Mouse (Mus musculus) kidney, postnatal 0 days (tissue): ENCODE measurements around the gene Gm21973. TPM values are rescaled to one million over a fixed set of nuclear protein-coding genes. Genes with fewer than 3 reads are reported as not detected.

Source experiments
- ATAC-seq: fragments of 200-750 bp; cut with Nextera tagmentation; replicated peaks from 2 replicates; pipeline ENCODE4 v1.8.0; 2017; ENCODE audit warnings: low read depth, moderate number of reproducible peaks, moderate TSS enrichment, moderate library complexity; ENCODE audit not compliant: low FRiP score
- DNase-seq: peaks from one replicate; pipeline ENCODE4 v3.0.0-alpha.2; 2016; ENCODE audit warnings: low spot score
- H3K27ac ChIP-seq: fragments of 300-500 bp; sonication (generic); 2 replicates; pipeline ENCODE4 v1.5.1; 2014; ENCODE audit warnings: mild to moderate bottlenecking
- H3K27me3 ChIP-seq: fragments of 300-500 bp; sonication (generic); 2 replicates; pipeline ENCODE4 v1.6.1; 2014; ENCODE audit warnings: low read length, mixed read lengths; ENCODE audit not compliant: insufficient read depth
- H3K36me3 ChIP-seq: fragments of 300-500 bp; sonication (generic); 2 replicates; pipeline ENCODE4 v1.6.1; 2014; ENCODE audit warnings: low read length, mixed read lengths; ENCODE audit not compliant: insufficient read depth
- H3K4me1 ChIP-seq: fragments of 300-500 bp; sonication (generic); replicated peaks from 2 replicates; pipeline ENCODE4 v1.6.1; 2014; ENCODE audit warnings: antibody characterized with exemption, low read length, mixed read lengths; ENCODE audit not compliant: insufficient read depth
- H3K4me2 ChIP-seq: fragments of 300-500 bp; sonication (generic); 2 replicates; pipeline ENCODE4 v1.6.1; 2014; ENCODE audit warnings: mild to moderate bottlenecking, low read length, moderate library complexity, mixed read lengths
- H3K4me3 ChIP-seq: fragments of 300-500 bp; sonication (generic); replicated peaks from 2 replicates; pipeline ENCODE4 v1.5.1; 2014; ENCODE audit warnings: low read depth, low read length
- H3K9ac ChIP-seq: fragments of 300-500 bp; sonication (generic); 2 replicates; pipeline ENCODE4 v1.6.1; 2014; ENCODE audit warnings: low read depth, low read length
- H3K9me3 ChIP-seq: fragments of 300-500 bp; sonication (generic); replicated peaks from 2 replicates; pipeline ENCODE4 v1.6.1; 2016; ENCODE audit warnings: low read length, inconsistent platforms, mixed read lengths
- CTCF ChIP-seq: IDR thresholded peaks from 2 replicates; pipeline ENCODE4 v1.5.1; 2016; ENCODE audit warnings: antibody characterized with exemption, low read depth, mild to moderate bottlenecking, moderate library complexity
- WGBS: fragments of 180-500 bp; shearing (Covaris S2); extraction: QIAGEN DNeasy Blood & Tissue Kit; methylation state at CpG from one replicate; pipeline ENCODE4 v1.1.7; 2014; 5-methylcytosine and 5-hydroxymethylcytosine counted together
- polyA plus RNA-seq: library from polyadenylated mRNA; unstranded; fragments of >200 nt; fragmentation: Nextera tagmentation; extraction: Ambion mirVana; gene quantifications from 2 replicates; pipeline ENCODE4 v1.2.1, GENCODE M21; 2015

Gm21973 gene
- polyA plus RNA-seq, 1 experiment from 2014 or later: not detected

GRCm38 (mm10) chr15:10379757-10380458 is 54.7 kb downstream of the Gm21973 start:
- H3K27ac ChIP-seq: no peak overlapping the region
- DNase-seq (no peak), ATAC-seq (no peak)
- no peaks in the 10 kb centered on the region for H3K9me3 ChIP-seq
- TF ChIP-seq CTCF: no peak
- no peaks in the 10 kb centered on the region for H3K27me3 ChIP-seq
- 86% methylated on average over 3 of the region's 3 CpGs for whole genome bisulfite sequencing
- H3K4me3 ChIP-seq: no peak overlapping the region
- H3K9ac ChIP-seq: no peak overlapping the region
- H3K36me3 ChIP-seq: no peaks in the 10 kb centered on the region
- H3K4me2 ChIP-seq: no peak overlapping the region
- H3K4me1 ChIP-seq: no peaks in the 10 kb centered on the region

- TF ChIP-seq CTCF: no peak
- Histone ChIP-seq H3K9ac (no peak overlapping the region), H3K4me1 (no peaks in the 10 kb centered on the region), H3K4me3 (no peak overlapping the region), H3K27ac (no peak overlapping the region), H3K36me3 (no peaks in the 10 kb centered on the region), H3K4me2 (no peak overlapping the region), H3K9me3 (no peaks in the 10 kb centered on the region), H3K27me3 (no peaks in the 10 kb centered on the region)
- 75% methylated on average over 2 of the region's 2 CpGs for WGBS
- ATAC-seq (no peak), DNase-seq (no peak)
Observed at GRCm38 (mm10) chr15:10387263-10387662, 62.1 kb downstream of the Gm21973 start.

- 66% methylated on average over 2 of the region's 2 CpGs for WGBS
Observed at GRCm38 (mm10) chr15:10399795-10400194, 74.6 kb downstream of the Gm21973 start.

GRCm38 (mm10) chr15:10400415-10400814 is 75.2 kb downstream of the Gm21973 start:
- 62% methylated on average over 3 of the region's 3 CpGs for WGBS
- Histone ChIP-seq H3K27me3 (no peaks in the 10 kb centered on the region), H3K27ac (peak overlapping the region; percentile 5; the same call in 1 of the 2 replicates), H3K4me3 (no peak overlapping the region), H3K36me3 (no peaks in the 10 kb centered on the region), H3K9me3 (no peaks in the 10 kb centered on the region), H3K9ac (no peak overlapping the region), H3K4me2 (no peak overlapping the region), H3K4me1 (no peaks in the 10 kb centered on the region)
- ATAC-seq: peak; percentile 82
- TF ChIP-seq CTCF: peak; percentile 69
- peak; percentile 72 for DNase-seq

More at GRCm38 (mm10) chr15:10399795-10400194, 74.6 kb downstream of the Gm21973 start:
- no peak overlapping the region for H3K4me3 ChIP-seq
- H3K27ac ChIP-seq: peak overlapping the region; percentile 19
- ATAC-seq: peak; percentile 98
- H3K27me3 ChIP-seq: no peaks in the 10 kb centered on the region
- TF ChIP-seq CTCF: no peak
- H3K4me1 ChIP-seq: no peaks in the 10 kb centered on the region
- H3K4me2 ChIP-seq: no peak overlapping the region
- no peak overlapping the region for H3K9ac ChIP-seq
- no peaks in the 10 kb centered on the region for H3K36me3 ChIP-seq
- DNase-seq: peak; percentile 33
- H3K9me3 ChIP-seq: no peaks in the 10 kb centered on the region

- Histone ChIP-seq H3K4me3 (no peak overlapping the region), H3K9ac (no peak overlapping the region), H3K4me1 (no peaks in the 10 kb centered on the region), H3K27me3 (no peaks in the 10 kb centered on the region), H3K27ac (no peak overlapping the region), H3K4me2 (no peak overlapping the region), H3K9me3 (no peaks in the 10 kb centered on the region), H3K36me3 (no peaks in the 10 kb centered on the region)
- no peak for TF ChIP-seq CTCF
- DNase-seq: no peak
- WGBS: 81% methylated on average over 3 of the region's 3 CpGs
- no peak for ATAC-seq
Observed at GRCm38 (mm10) chr15:10409842-10410241, 84.7 kb downstream of the Gm21973 start.

GRCm38 (mm10) chr15:10410881-10411280 is 85.7 kb downstream of the Gm21973 start:
- no peak for DNase-seq
- Histone ChIP-seq H3K36me3 (no peaks in the 10 kb centered on the region), H3K9ac (no peak overlapping the region), H3K4me1 (no peaks in the 10 kb centered on the region), H3K27ac (no peak overlapping the region), H3K4me2 (no peak overlapping the region), H3K4me3 (no peak overlapping the region), H3K27me3 (no peaks in the 10 kb centered on the region), H3K9me3 (no peaks in the 10 kb centered on the region)
- no peak for ATAC-seq
- TF ChIP-seq CTCF: no peak
- 76% methylated on average over 2 of the region's 2 CpGs for WGBS
